Mouse (Mus musculus): ENCODE data around the gene Cenpf. TPM values are rescaled to one million over a fixed set of nuclear protein-coding genes. Genes with fewer than 3 reads are reported as not detected.

Gene Cenpf
- polyA plus RNA-seq, 1 experiment from 2014 or later, result 71.2 TPM

GRCm38 (mm10) chr1:189597096-189597495 is 90.8 kb downstream of the Cenpf start:
- Histone ChIP-seq H3K27me3 (no peaks in the 10 kb centered on the region), H3K27ac (no peak overlapping the region), H3K36me3 (no peaks in the 10 kb centered on the region), H3K9me3 (replicated peaks) (no peaks in the 10 kb centered on the region), H3K4me1 (replicated peaks) (no peaks in the 10 kb centered on the region), H3K4me3 (no peak overlapping the region), H3K9ac (no peak overlapping the region), H3K4me2 (no peak overlapping the region)
- 75% methylated on average over 3 of the region's 3 CpGs for WGBS
- ATAC-seq (replicated peaks; ENCODE audit: insufficient number of reproducible peaks, insufficient read depth, low FRiP score, low read depth), result no peak

Other genes starting within 250 kb of the Cenpf start
- 7.0 and 10.2 TPM in 2 replicates for gene Ptpn14, start 40.2 kb upstream of the Cenpf start, polyA plus RNA-seq (2015; fragmentation: Nextera tagmentation; extraction: Ambion mirVana)
- 208 and 210 TPM in 2 replicates for gene Smyd2, start 234.3 kb upstream of the Cenpf start, polyA plus RNA-seq (2015; fragmentation: Nextera tagmentation; extraction: Ambion mirVana)

Measured in heart, embryonic 15.5 days (tissue).